Mouse (Mus musculus) lung, postnatal 0 days (tissue): ENCODE data around the gene Eif4h.

Source experiments
- CTCF ChIP-seq: IDR thresholded peaks from 2 replicates; pipeline ENCODE4 v1.5.1; 2016; ENCODE audit warnings: antibody characterized with exemption, mild to moderate bottlenecking
- EP300 ChIP-seq: IDR thresholded peaks from 2 replicates; pipeline ENCODE4 v1.6.1; 2016; ENCODE audit warnings: antibody characterized with exemption, mild to moderate bottlenecking, control low read depth

- TF ChIP-seq CTCF (no peak), EP300 (no peak)
These were observed 61.8 kb downstream of the Eif4h start for GRCm38 (mm10) chr5:134577534-134577933.
